Mouse (Mus musculus): Measurements from ENCODE around the gene Uso1. TPM values are rescaled to one million over a fixed set of nuclear protein-coding genes. Genes with fewer than 3 reads are reported as not detected.
A peak's percentile ranks its signal among the peaks of the same experiment; 100 is the strongest.
"Not testable (repeated sequence)": the region's sequence is repeated elsewhere in the genome, so short reads cannot be mapped to it uniquely, and the experiment has no call there.

Gene Uso1
- polyA plus RNA-seq, 1 experiment from 2014 or later: 34.4 TPM

DNA sequence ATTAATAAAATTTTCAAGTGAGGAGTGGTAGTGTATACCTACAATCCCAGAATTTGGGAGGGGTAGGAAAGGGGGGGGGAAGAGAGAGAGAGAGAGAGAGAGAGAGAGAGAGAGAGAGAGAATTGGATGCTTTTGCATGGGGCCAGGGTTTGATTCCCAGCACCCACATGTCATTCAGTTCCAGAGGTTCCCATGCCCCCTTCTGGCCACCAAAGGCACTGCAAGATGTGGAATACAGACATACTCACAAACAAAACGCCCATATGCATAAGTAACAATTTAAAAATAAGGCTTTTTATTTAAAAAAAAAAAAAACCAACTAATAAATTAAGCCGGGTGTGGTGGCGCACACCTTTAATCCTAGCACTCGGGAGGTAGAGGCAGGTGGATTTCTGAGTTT lies 5.6 kb upstream of the Uso1 start:
- Histone ChIP-seq H3K4me3 (replicated peaks; ENCODE audit: low read depth, low read length) (no peak overlapping the region), H3K4me2 (ENCODE audit: low read length) (no peak overlapping the region), H3K4me1 (ENCODE audit: control insufficient read depth, insufficient read depth, low read length) (peaks cover 18% of the 10 kb centered on the region), H3K27me3 (ENCODE audit: control insufficient read depth, insufficient read depth, low read length) (no peaks in the 10 kb centered on the region), H3K27ac (replicated peaks; ENCODE audit: low read depth, low read length) (no peak overlapping the region), H3K9ac (replicated peaks; ENCODE audit: low read length) (no peak overlapping the region), H3K36me3 (ENCODE audit: control insufficient read depth, insufficient read depth, low read length) (0 out of 2 replicates have a peak, but pooled peaks cover 3% of the 10 kb centered on the region), H3K9me3 (ENCODE audit: control insufficient read depth, low read length) (no peaks in the 10 kb centered on the region)
- 93% methylated on average over 4 of the region's 4 CpGs for WGBS
- DNase-seq: no peak
- ATAC-seq (ENCODE audit: low FRiP score, low TSS enrichment): no peak

DNA sequence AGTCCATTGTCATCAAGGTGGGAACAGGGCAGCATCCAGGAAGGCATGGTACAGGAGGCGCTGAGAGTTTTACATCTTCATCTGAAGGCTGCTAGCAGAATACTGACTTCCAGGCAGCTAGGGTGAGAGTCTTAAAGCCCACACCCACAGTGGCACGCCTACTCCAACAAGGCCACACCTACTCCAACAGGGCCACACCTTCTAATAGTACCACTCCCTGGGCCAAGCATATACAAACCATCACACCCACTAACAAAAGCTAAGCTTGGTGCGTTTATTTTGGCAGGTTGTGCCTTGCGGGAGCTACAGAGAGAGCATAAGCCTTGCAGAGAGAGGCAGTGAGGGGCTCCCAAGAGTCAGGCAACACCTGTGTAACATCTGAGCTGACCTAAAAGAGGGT lies 4.7 kb upstream of the Uso1 start:
- H3K4me2 ChIP-seq (ENCODE audit: low read length); ATAC-seq (ENCODE audit: low FRiP score, low TSS enrichment); H3K36me3 ChIP-seq (ENCODE audit: control insufficient read depth, insufficient read depth, low read length); H3K27me3 ChIP-seq (ENCODE audit: control insufficient read depth, insufficient read depth, low read length); H3K9ac ChIP-seq (replicated peaks; ENCODE audit: low read length); H3K27ac ChIP-seq (replicated peaks; ENCODE audit: low read depth, low read length); DNase-seq; H3K9me3 ChIP-seq (ENCODE audit: control insufficient read depth, low read length); H3K4me3 ChIP-seq (replicated peaks; ENCODE audit: low read depth, low read length): not testable (repeated sequence)
- peaks cover 18% of the 10 kb centered on the region for H3K4me1 ChIP-seq (ENCODE audit: control insufficient read depth, insufficient read depth, low read length)
- WGBS: 75% methylated on average over 4 of the region's 4 CpGs

DNA sequence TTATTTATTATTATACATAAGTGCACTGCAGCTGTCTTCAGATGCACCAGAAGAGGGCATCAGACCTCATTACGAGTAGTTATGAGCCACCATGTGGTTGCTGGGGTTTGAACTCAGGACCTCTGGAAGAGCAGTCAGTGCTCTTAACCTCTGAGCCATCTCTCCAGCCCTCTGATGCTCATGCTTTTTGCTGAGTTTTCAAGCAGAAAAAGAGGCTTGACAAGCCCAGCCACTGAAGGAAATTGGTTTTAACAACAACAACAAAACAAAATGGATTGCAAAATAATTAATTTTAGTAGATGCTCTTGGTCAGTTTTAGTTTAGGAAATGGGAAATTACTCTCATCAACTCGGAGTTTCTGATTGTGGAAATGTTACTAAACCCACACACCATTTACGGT lies 2.8 kb upstream of the Uso1 start:
- 88% methylated on average over 3 of the region's 3 CpGs for WGBS
- Histone ChIP-seq H3K4me2 (ENCODE audit: low read length) (no peak overlapping the region), H3K36me3 (ENCODE audit: control insufficient read depth, insufficient read depth, low read length) (0 out of 2 replicates have a peak, but pooled peaks cover 3% of the 10 kb centered on the region), H3K27me3 (ENCODE audit: control insufficient read depth, insufficient read depth, low read length) (no peaks in the 10 kb centered on the region), H3K27ac (replicated peaks; ENCODE audit: low read depth, low read length) (no peak overlapping the region), H3K4me1 (ENCODE audit: control insufficient read depth, insufficient read depth, low read length) (peaks cover 26% of the 10 kb centered on the region), H3K4me3 (replicated peaks; ENCODE audit: low read depth, low read length) (no peak overlapping the region), H3K9ac (replicated peaks; ENCODE audit: low read length) (no peak overlapping the region), H3K9me3 (ENCODE audit: control insufficient read depth, low read length) (no peaks in the 10 kb centered on the region)
- DNase-seq (no peak), ATAC-seq (ENCODE audit: low FRiP score, low TSS enrichment) (no peak)

DNA sequence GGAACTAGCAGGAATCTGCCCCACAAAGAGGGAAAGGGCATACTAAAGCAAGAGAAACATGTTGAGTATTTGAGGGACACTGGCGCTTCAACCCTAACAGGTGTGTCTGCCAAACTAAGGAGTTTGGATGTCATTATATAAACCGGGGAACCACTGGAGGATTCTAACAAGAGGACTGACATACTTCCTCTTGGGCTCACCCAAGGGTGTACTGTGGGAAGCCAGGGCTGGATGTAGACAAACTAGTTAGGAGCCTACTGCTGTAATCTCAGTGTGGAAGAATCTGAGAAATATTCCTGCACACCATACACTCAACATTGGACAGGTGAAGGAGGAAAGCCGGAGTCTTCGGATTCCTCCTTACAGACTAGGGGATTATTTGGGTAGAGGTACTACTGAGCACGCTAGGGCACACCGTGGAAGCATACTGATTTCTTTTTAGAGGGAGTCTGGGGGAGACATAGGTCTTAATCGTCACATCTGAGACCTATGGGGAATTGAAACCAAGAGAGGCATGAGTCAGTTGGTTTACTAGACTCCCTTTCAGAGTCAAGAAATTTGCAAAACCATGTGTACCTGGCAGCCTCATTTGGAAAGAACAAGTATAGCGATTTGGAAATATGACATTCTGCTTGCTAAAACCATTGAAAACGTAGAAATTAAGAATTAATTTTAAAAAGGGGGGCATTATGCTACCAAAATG lies 1.1 kb upstream of the Uso1 start:
- DNase-seq (no peak), ATAC-seq (ENCODE audit: low FRiP score, low TSS enrichment) (no peak)
- H3K4me3 ChIP-seq (replicated peaks; ENCODE audit: low read depth, low read length): peak overlapping the region; percentile 90
- H3K9ac ChIP-seq (replicated peaks; ENCODE audit: low read length): peak overlapping the region; percentile 52
- H3K4me2 ChIP-seq (ENCODE audit: low read length): peak overlapping the region; percentile 78
- H3K27me3 ChIP-seq (ENCODE audit: control insufficient read depth, insufficient read depth, low read length): no peaks in the 10 kb centered on the region
- no peaks in the 10 kb centered on the region for H3K9me3 ChIP-seq (ENCODE audit: control insufficient read depth, low read length)
- H3K4me1 ChIP-seq (ENCODE audit: control insufficient read depth, insufficient read depth, low read length): peaks cover 26% of the 10 kb centered on the region
- H3K36me3 ChIP-seq (ENCODE audit: control insufficient read depth, insufficient read depth, low read length): no peaks in the 10 kb centered on the region
- H3K27ac ChIP-seq (replicated peaks; ENCODE audit: low read depth, low read length): no peak overlapping the region
- WGBS: 59% methylated on average over 9 of the region's 9 CpGs

DNA sequence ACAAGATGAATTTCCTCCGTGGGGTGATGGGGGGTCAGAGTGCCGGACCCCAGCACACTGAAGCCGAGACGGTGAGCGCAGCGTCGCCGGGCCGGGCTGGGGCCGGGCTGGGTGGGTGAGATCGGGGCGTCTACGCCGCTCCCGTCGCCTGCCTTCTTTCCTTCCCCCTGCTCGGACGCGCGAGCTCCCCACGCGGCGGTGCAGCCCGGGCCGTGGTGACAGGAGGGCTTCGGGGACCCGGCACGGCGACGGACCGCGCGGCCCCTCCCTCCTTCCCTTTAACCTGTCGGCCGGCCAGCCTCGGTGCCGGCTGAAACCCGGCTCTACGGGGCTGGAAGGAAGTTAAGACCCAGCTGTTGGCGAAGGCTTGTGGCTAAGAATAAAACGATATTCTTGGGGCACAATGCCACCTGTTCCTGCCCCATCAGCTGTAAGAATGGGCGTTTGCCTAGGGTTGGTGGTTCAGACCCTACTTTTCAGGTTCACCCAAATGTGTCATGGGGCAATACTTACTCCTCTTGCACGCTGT lies 419 bp downstream of the Uso1 start:
- Histone ChIP-seq H3K36me3 (ENCODE audit: control insufficient read depth, insufficient read depth, low read length) (no peaks in the 10 kb centered on the region), H3K4me1 (ENCODE audit: control insufficient read depth, insufficient read depth, low read length) (peaks cover 26% of the 10 kb centered on the region), H3K4me2 (ENCODE audit: low read length) (peak overlapping the region; percentile 78), H3K9ac (replicated peaks; ENCODE audit: low read length) (peak overlapping the region; percentile 82), H3K27ac (replicated peaks; ENCODE audit: low read depth, low read length) (peak overlapping the region; percentile 85), H3K9me3 (ENCODE audit: control insufficient read depth, low read length) (no peaks in the 10 kb centered on the region), H3K4me3 (replicated peaks; ENCODE audit: low read depth, low read length) (peak overlapping the region; percentile 90), H3K27me3 (ENCODE audit: control insufficient read depth, insufficient read depth, low read length) (no peaks in the 10 kb centered on the region)
- DNase-seq (peak; percentile 67), ATAC-seq (ENCODE audit: low FRiP score, low TSS enrichment) (peak; percentile 77)
- 0% methylated on average over 33 of the region's 43 CpGs for WGBS

DNA sequence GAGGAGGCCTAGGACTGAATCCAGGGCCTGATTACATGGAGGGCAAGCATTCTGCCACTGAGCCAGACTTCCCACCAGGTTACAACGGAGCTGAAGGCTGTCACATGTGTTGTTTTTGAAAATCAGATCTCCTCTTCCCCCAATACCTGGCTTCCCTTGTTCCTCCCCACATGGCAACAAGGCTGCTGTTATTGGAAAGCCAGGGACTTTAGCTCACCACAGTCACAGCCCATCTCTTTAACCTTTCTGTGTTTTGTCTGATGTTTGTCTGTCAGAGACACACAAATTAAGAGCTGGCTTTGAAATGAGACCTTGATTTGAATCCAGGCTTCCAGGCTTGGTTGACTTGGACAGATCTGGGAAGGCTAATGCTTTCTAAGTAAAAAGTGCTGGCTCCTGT lies 1.5 kb downstream of the Uso1 start:
- Histone ChIP-seq H3K27ac (replicated peaks; ENCODE audit: low read depth, low read length) (no peak overlapping the region), H3K27me3 (ENCODE audit: control insufficient read depth, insufficient read depth, low read length) (no peaks in the 10 kb centered on the region), H3K36me3 (ENCODE audit: control insufficient read depth, insufficient read depth, low read length) (no peaks in the 10 kb centered on the region), H3K4me3 (replicated peaks; ENCODE audit: low read depth, low read length) (peak overlapping the region; percentile 90), H3K4me1 (ENCODE audit: control insufficient read depth, insufficient read depth, low read length) (peaks cover 26% of the 10 kb centered on the region), H3K9ac (replicated peaks; ENCODE audit: low read length) (peak overlapping the region; percentile 82; the same call in 1 of the 2 replicates), H3K9me3 (ENCODE audit: control insufficient read depth, low read length) (no peaks in the 10 kb centered on the region), H3K4me2 (ENCODE audit: low read length) (peak overlapping the region; percentile 78)
- ATAC-seq (ENCODE audit: low FRiP score, low TSS enrichment) (no peak), DNase-seq (no peak)
- WGBS: 46% methylated on average over 1 of the region's 1 CpGs

DNA sequence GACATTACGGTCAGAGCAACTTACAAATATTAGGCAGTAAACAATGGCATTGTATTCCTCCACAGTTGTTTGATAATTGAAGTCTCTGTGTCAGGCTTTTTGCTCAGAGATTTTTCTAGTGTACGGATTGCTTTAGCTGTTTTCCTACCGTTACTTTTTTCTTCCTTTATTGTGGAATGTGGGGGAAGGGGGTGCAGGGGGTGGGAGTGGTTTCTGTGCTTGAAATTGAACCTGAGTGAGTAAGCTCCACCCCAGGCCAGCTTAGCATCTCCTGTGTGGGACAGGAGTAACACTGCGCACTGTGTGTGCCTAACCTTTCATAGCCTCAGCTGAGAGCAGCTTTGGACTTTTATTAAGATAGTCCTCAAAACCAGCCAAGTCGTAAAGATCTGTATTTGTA lies 4.0 kb downstream of the Uso1 start:
- Histone ChIP-seq H3K27me3 (ENCODE audit: control insufficient read depth, insufficient read depth, low read length) (no peaks in the 10 kb centered on the region), H3K27ac (replicated peaks; ENCODE audit: low read depth, low read length) (no peak overlapping the region), H3K4me2 (ENCODE audit: low read length) (no peak overlapping the region), H3K4me1 (ENCODE audit: control insufficient read depth, insufficient read depth, low read length) (peaks cover 14% of the 10 kb centered on the region), H3K9ac (replicated peaks; ENCODE audit: low read length) (no peak overlapping the region), H3K4me3 (replicated peaks; ENCODE audit: low read depth, low read length) (no peak overlapping the region), H3K36me3 (ENCODE audit: control insufficient read depth, insufficient read depth, low read length) (no peaks in the 10 kb centered on the region), H3K9me3 (ENCODE audit: control insufficient read depth, low read length) (no peaks in the 10 kb centered on the region)
- DNase-seq: no peak
- ATAC-seq (ENCODE audit: low FRiP score, low TSS enrichment): no peak
- WGBS: 87% methylated on average over 5 of the region's 5 CpGs

DNA sequence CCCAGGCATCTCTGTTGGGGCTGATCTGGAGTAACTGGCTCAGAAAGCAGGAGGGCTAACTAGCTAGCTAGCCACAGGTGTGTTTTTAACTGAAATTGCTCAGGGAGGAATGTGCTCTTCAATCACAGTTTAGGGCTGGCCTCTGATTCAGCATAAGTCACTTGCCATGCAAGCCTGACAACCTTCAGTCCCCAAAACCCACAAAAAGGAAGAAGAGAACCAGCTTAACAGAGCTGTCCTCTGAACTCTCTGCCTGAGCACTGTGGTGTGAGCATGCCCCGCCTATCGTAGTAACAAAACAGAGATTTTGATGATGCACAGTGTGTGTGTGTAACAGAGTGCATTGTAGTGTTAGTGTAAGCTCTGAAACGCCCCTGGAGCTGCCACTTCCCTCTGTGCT lies 4.7 kb downstream of the Uso1 start:
- Histone ChIP-seq H3K4me1 (ENCODE audit: control insufficient read depth, insufficient read depth, low read length) (peaks cover 12% of the 10 kb centered on the region), H3K4me2 (ENCODE audit: low read length) (no peak overlapping the region), H3K36me3 (ENCODE audit: control insufficient read depth, insufficient read depth, low read length) (no peaks in the 10 kb centered on the region), H3K27me3 (ENCODE audit: control insufficient read depth, insufficient read depth, low read length) (no peaks in the 10 kb centered on the region), H3K27ac (replicated peaks; ENCODE audit: low read depth, low read length) (no peak overlapping the region), H3K9ac (replicated peaks; ENCODE audit: low read length) (no peak overlapping the region), H3K9me3 (ENCODE audit: control insufficient read depth, low read length) (no peaks in the 10 kb centered on the region), H3K4me3 (replicated peaks; ENCODE audit: low read depth, low read length) (no peak overlapping the region)
- 89% methylated on average over 3 of the region's 3 CpGs for WGBS
- DNase-seq (no peak), ATAC-seq (ENCODE audit: low FRiP score, low TSS enrichment) (no peak)

DNA sequence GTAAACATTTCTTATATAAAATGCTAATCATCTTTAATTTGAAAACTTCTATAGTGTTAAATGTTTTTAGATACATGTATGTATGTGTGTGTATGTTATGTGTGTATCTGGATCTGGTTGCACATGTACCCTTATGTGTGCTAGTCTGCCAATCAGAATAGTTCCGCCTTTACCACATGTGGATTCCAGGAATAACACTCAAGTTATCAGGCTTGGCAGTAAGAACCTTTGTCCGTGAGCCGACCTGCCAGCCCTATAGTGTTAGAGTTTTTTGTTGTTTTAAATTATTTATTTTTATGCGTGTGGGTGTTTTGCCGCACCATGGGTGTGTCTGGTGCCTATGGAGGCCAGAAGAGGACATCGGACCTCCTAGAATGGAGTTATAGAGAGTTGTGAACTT lies 5.9 kb downstream of the Uso1 start:
- Histone ChIP-seq H3K27me3 (ENCODE audit: control insufficient read depth, insufficient read depth, low read length) (no peaks in the 10 kb centered on the region), H3K4me2 (ENCODE audit: low read length) (no peak overlapping the region), H3K36me3 (ENCODE audit: control insufficient read depth, insufficient read depth, low read length) (no peaks in the 10 kb centered on the region), H3K4me3 (replicated peaks; ENCODE audit: low read depth, low read length) (no peak overlapping the region), H3K9ac (replicated peaks; ENCODE audit: low read length) (no peak overlapping the region), H3K9me3 (ENCODE audit: control insufficient read depth, low read length) (no peaks in the 10 kb centered on the region), H3K27ac (replicated peaks; ENCODE audit: low read depth, low read length) (no peak overlapping the region), H3K4me1 (ENCODE audit: control insufficient read depth, insufficient read depth, low read length) (peaks cover 10% of the 10 kb centered on the region)
- ATAC-seq (ENCODE audit: low FRiP score, low TSS enrichment) (no peak), DNase-seq (no peak)
- WGBS: 97% methylated on average over 6 of the region's 6 CpGs
